Mouse (Mus musculus) megakaryocyte, embryonic 14.5 days (primary cell): ENCODE results near the gene Cers5. TPM values are rescaled to one million over a fixed set of nuclear protein-coding genes. Genes with fewer than 3 reads are reported as not detected.
"Not testable (repeated sequence)": the region's sequence is repeated elsewhere in the genome, so short reads cannot be mapped to it uniquely, and the experiment has no call there.

Experiments
- H3K27me3 ChIP-seq: replicated peaks from 2 replicates; pipeline ENCODE3; 2012; ENCODE audit warnings: inconsistent platforms
- H3K36me3 ChIP-seq: replicated peaks from 2 replicates; pipeline ENCODE3; 2012; ENCODE audit warnings: low read length, inconsistent platforms, mixed read lengths
- H3K4me1 ChIP-seq: 2 replicates; pipeline ENCODE4 v1.6.1; 2012; ENCODE audit warnings: inconsistent platforms
- H3K4me3 ChIP-seq: replicated peaks from 2 replicates; pipeline ENCODE3; 2012; ENCODE audit warnings: moderate library complexity, mild to moderate bottlenecking, inconsistent platforms
- H3K9me3 ChIP-seq: 2 replicates; pipeline ENCODE4 v1.6.1; 2012; ENCODE audit warnings: inconsistent platforms
- FLI1 ChIP-seq: IDR thresholded peaks from 2 replicates; pipeline ENCODE4 v1.6.1; 2012; ENCODE audit warnings: low read length, inconsistent platforms, mixed read lengths
- GATA1 ChIP-seq: IDR thresholded peaks from 3 replicates; pipeline ENCODE4 v1.6.1; 2012; ENCODE audit warnings: mixed read lengths, low read length, inconsistent platforms, borderline replicate concordance
- polyA plus RNA-seq: library from polyadenylated mRNA; stranded (reverse); fragments of >175 nt; gene quantifications from 2 replicates; pipeline ENCODE4 v1.2.3, GENCODE M21; 2012; ENCODE audit warnings: low replicate concordance; ENCODE audit not compliant: insufficient read depth

Gene Cers5
- 3.2 and 13.6 TPM in 2 replicates for polyA plus RNA-seq

- H3K9me3 ChIP-seq, H3K27me3 ChIP-seq, H3K36me3 ChIP-seq: not testable (repeated sequence)
- Histone ChIP-seq H3K4me1 (peaks cover 33% of the 10 kb centered on the region), H3K4me3 (peak within 1 kb of the TSS; percentile 97)
Observed at GRCm38 (mm10) chr15:99772881-99772924, at the start of gene Cers5. Gene Cers5 (minus strand): TSS chr15:99772885.

GRCm38 (mm10) chr15:99819621-99820279 is 47.1 kb upstream of the Cers5 start:
- Histone ChIP-seq H3K36me3 (peaks cover 3% of the 10 kb centered on the region), H3K27me3 (peaks cover 2% of the 10 kb centered on the region), H3K4me1 (peaks cover 27% of the 10 kb centered on the region), H3K4me3 (peak overlapping the region; percentile 89), H3K9me3 (peaks cover 14% of the 10 kb centered on the region)
- TF ChIP-seq FLI1 (no peak), GATA1 (no peak)

GRCm38 (mm10) chr15:99819109-99819440 is 46.4 kb upstream of the Cers5 start:
- H3K4me1 ChIP-seq: peaks cover 27% of the 10 kb centered on the region
- peak overlapping the region; percentile 89 for H3K4me3 ChIP-seq
- peaks cover 2% of the 10 kb centered on the region for H3K27me3 ChIP-seq
- TF ChIP-seq FLI1: no peak
- TF ChIP-seq GATA1: no peak
- peaks cover 3% of the 10 kb centered on the region for H3K36me3 ChIP-seq
- H3K9me3 ChIP-seq: peaks cover 14% of the 10 kb centered on the region

- Histone ChIP-seq H3K4me1 (peaks cover 27% of the 10 kb centered on the region), H3K9me3 (peaks cover 14% of the 10 kb centered on the region), H3K4me3 (peak overlapping the region; percentile 75), H3K36me3 (peaks cover 3% of the 10 kb centered on the region), H3K27me3 (peaks cover 2% of the 10 kb centered on the region)
- no peak for TF ChIP-seq GATA1
Observed at GRCm38 (mm10) chr15:99818321-99819108, 45.8 kb upstream of the Cers5 start.

- peaks cover 3% of the 10 kb centered on the region for H3K36me3 ChIP-seq
- no peak for TF ChIP-seq FLI1
- TF ChIP-seq GATA1: no peak
- peaks cover 27% of the 10 kb centered on the region for H3K4me1 ChIP-seq
- peaks cover 2% of the 10 kb centered on the region for H3K27me3 ChIP-seq
- H3K9me3 ChIP-seq: peaks cover 14% of the 10 kb centered on the region
- H3K4me3 ChIP-seq: no peak overlapping the region
Observed at GRCm38 (mm10) chr15:99817343-99818235, 44.9 kb upstream of the Cers5 start.

GRCm38 (mm10) chr15:99815999-99816398 is 43.3 kb upstream of the Cers5 start:
- H3K36me3 ChIP-seq: peaks cover 3% of the 10 kb centered on the region
- H3K27me3 ChIP-seq: peaks cover 2% of the 10 kb centered on the region
- H3K9me3 ChIP-seq: peaks cover 14% of the 10 kb centered on the region
- TF ChIP-seq GATA1 (no peak), FLI1 (no peak)
- H3K4me1 ChIP-seq: peaks cover 31% of the 10 kb centered on the region
- H3K4me3 ChIP-seq: no peak overlapping the region

GRCm38 (mm10) chr15:99814554-99815260 is 42.0 kb upstream of the Cers5 start:
- H3K36me3 ChIP-seq: peaks cover 3% of the 10 kb centered on the region
- H3K27me3 ChIP-seq: peaks cover 2% of the 10 kb centered on the region
- no peak overlapping the region for H3K4me3 ChIP-seq
- peaks cover 27% of the 10 kb centered on the region for H3K4me1 ChIP-seq
- no peak for TF ChIP-seq GATA1
- TF ChIP-seq FLI1: no peak
- H3K9me3 ChIP-seq: peaks cover 14% of the 10 kb centered on the region

- Histone ChIP-seq H3K9me3 (peaks cover 14% of the 10 kb centered on the region), H3K27me3 (no peaks in the 10 kb centered on the region), H3K4me1 (peaks cover 16% of the 10 kb centered on the region), H3K4me3 (no peak overlapping the region), H3K36me3 (peaks cover 3% of the 10 kb centered on the region)
- TF ChIP-seq FLI1: no peak
- no peak for TF ChIP-seq GATA1
Observed at GRCm38 (mm10) chr15:99813639-99814038, 41.0 kb upstream of the Cers5 start.

- H3K4me1 ChIP-seq: peaks cover 4% of the 10 kb centered on the region; the same call in 1 of the 2 replicates
- no peak overlapping the region for H3K4me3 ChIP-seq
Observed at GRCm38 (mm10) chr15:99812097-99812496, 39.4 kb upstream of the Cers5 start.

More at GRCm38 (mm10) chr15:99812097-99812496, 39.4 kb upstream of the Cers5 start:
- TF ChIP-seq GATA1 (no peak), FLI1 (no peak)
- Histone ChIP-seq H3K36me3 (peaks cover 3% of the 10 kb centered on the region), H3K9me3 (peaks cover 14% of the 10 kb centered on the region), H3K27me3 (peaks cover 4% of the 10 kb centered on the region)
